Comparison of ENCODE assay signal across 19 mouse cellular contexts in the genomic region with DNA sequence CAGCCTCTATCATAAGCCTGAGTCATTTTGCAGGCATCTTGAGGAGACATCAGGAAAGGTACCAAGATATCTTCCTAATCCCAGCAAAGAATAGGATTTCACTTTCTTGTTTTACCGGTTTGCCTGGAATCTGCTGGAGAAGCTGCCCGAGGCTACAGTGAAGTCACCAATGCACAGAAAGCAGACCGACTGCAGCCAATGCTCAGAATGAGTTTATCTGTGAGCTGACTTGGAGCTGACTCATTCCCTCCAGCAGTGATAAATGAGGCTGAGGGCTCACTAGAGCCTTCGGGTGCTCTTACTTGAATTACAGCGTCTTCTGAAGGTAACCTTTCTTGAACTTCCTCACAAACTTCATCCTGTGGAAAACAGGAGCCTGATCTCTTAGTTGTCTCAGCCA. TPM values are rescaled to one million over a fixed set of nuclear protein-coding genes. Genes with fewer than 3 reads are reported as not detected.
A peak's percentile ranks its signal among the peaks of the same experiment; 100 is the strongest.
DNase-seq lines count a peak whose midpoint lies in the region; ATAC-seq and TF ChIP-seq lines count a peak whose summit lies in the region.
"Had no signal": no experiment of that assay in that cellular context is flagged by ENCODE, and none has a peak within 500 bp of the region (broad histone marks: within the 10 kb centered on the region; RNA-seq: fewer than 3 reads in every experiment).

No protein-coding gene starts in this region.

- no peak overlapping the region for H3K4me2 ChIP-seq in limb, embryonic 14.5 days (replicated peaks; ENCODE audit: low read depth, low read length, severe bottlenecking)
- no peak overlapping the region for H3K4me2 ChIP-seq in intestine, embryonic 16.5 days (ENCODE audit: low read depth, low read length)
- H3K4me2 ChIP-seq: heart, embryonic 11.5 days had no signal

- WGBS in limb, embryonic 14.5 days, result 34% methylated on average over 5 of the region's 5 CpGs
- WGBS in limb, embryonic 10.5 days, result 61% methylated on average over 5 of the region's 5 CpGs
- 19% methylated on average over 5 of the region's 5 CpGs for WGBS in intestine, embryonic 16.5 days
- 71% methylated on average over 5 of the region's 5 CpGs for WGBS in forebrain, embryonic 10.5 days

- no peak overlapping the region for H3K27ac ChIP-seq in limb, embryonic 14.5 days (replicated peaks; ENCODE audit: low read depth, low read length)
- no peak overlapping the region for H3K27ac ChIP-seq in limb, embryonic 10.5 days
- no peak overlapping the region for H3K27ac ChIP-seq in intestine, embryonic 16.5 days (ENCODE audit: low read length)
- H3K27ac ChIP-seq in forebrain, embryonic 10.5 days, result no peak overlapping the region
- H3K27ac ChIP-seq: hindbrain, postnatal 0 days; midbrain, embryonic 10.5 days had no signal

- DNase-seq in adrenal gland, adult 2 months, result peak; percentile 68
- DNase-seq in adrenal gland, postnatal 4 days (ENCODE audit: low spot score in 2 of 2), result no peak
- DNase-seq in limb, embryonic 14.5 days (ENCODE audit: low spot score), result peak; percentile 37
- DNase-seq in limb, embryonic 10.5 days (ENCODE audit: low spot score), result no peak
- DNase-seq in adrenal gland, postnatal 10 days, result peak; percentile 36
- DNase-seq in right cerebral cortex, postnatal 25 days, result no peak
- no peak for DNase-seq in forebrain, embryonic 10.5 days (ENCODE audit: extremely low spot score, low spot score)
- DNase-seq: cerebellum, adult 9-11 months; gastrocnemius, postnatal 10 days; heart, postnatal 4 days; kidney, adult 9 months; liver; liver, postnatal 0 days; thymus, postnatal 25 days had no signal

- no peak overlapping the region for H3K9ac ChIP-seq in limb, embryonic 14.5 days (ENCODE audit: low read depth, low read length, severe bottlenecking)
- no peak overlapping the region for H3K9ac ChIP-seq in intestine, embryonic 16.5 days (ENCODE audit: low read depth, low read length)
- H3K9ac ChIP-seq: liver, postnatal 0 days had no signal

- no peak for ATAC-seq in limb, embryonic 14.5 days (ENCODE audit: low FRiP score, low read depth)
- ATAC-seq in intestine, embryonic 16.5 days, result peak; percentile 46; the same call in 1 of the 2 replicates
- ATAC-seq: hindbrain, postnatal 0 days; liver, postnatal 0 days had no signal

- H3K4me3 ChIP-seq in limb, embryonic 14.5 days (replicated peaks; ENCODE audit: low read length), result no peak overlapping the region
- H3K4me3 ChIP-seq in limb, embryonic 10.5 days, result no peak overlapping the region
- no peak overlapping the region for H3K4me3 ChIP-seq in intestine, embryonic 16.5 days (ENCODE audit: low read length)
- no peak overlapping the region for H3K4me3 ChIP-seq in forebrain, embryonic 10.5 days
- H3K4me3 ChIP-seq: midbrain, embryonic 10.5 days had no signal

- no peak for TF ChIP-seq POLR2A in limb, embryonic 14.5 days (IDR thresholded peaks at IDR 0.05; ENCODE audit: borderline replicate concordance, extremely low read depth, insufficient read depth, insufficient read length)

- no peaks in the 10 kb centered on the region for H3K27me3 ChIP-seq in limb, embryonic 14.5 days (ENCODE audit: control insufficient read depth, insufficient read depth, low read length)
- no peaks in the 10 kb centered on the region for H3K27me3 ChIP-seq in limb, embryonic 10.5 days (ENCODE audit: low read depth, poor library complexity, severe bottlenecking)
- no peaks in the 10 kb centered on the region for H3K27me3 ChIP-seq in intestine, embryonic 16.5 days (replicated peaks; ENCODE audit: control insufficient read depth, insufficient read depth, low read length)
- no peaks in the 10 kb centered on the region for H3K27me3 ChIP-seq in forebrain, embryonic 10.5 days (ENCODE audit: poor library complexity, severe bottlenecking)
- H3K27me3 ChIP-seq: CH12.LX had no signal

- H3K9me3 ChIP-seq in limb, embryonic 14.5 days (ENCODE audit: control insufficient read depth, low read length), result no peaks in the 10 kb centered on the region
- no peaks in the 10 kb centered on the region for H3K9me3 ChIP-seq in limb, embryonic 10.5 days (replicated peaks)
- no peaks in the 10 kb centered on the region for H3K9me3 ChIP-seq in intestine, embryonic 16.5 days (ENCODE audit: control insufficient read depth, low read length)
- no peaks in the 10 kb centered on the region for H3K9me3 ChIP-seq in forebrain, embryonic 10.5 days
- H3K9me3 ChIP-seq: midbrain, embryonic 10.5 days had no signal

- H3K36me3 ChIP-seq in limb, embryonic 14.5 days (ENCODE audit: control insufficient read depth, insufficient read depth, low read length), result no peaks in the 10 kb centered on the region
- no peaks in the 10 kb centered on the region for H3K36me3 ChIP-seq in limb, embryonic 10.5 days
- H3K36me3 ChIP-seq in intestine, embryonic 16.5 days (ENCODE audit: control insufficient read depth, insufficient read depth, low read length), result no peaks in the 10 kb centered on the region
- H3K36me3 ChIP-seq in forebrain, embryonic 10.5 days (replicated peaks), result no peaks in the 10 kb centered on the region
- H3K36me3 ChIP-seq: midbrain, embryonic 10.5 days had no signal

- H3K4me1 ChIP-seq in limb, embryonic 14.5 days (ENCODE audit: control insufficient read depth, insufficient read depth, low read length), result 0 out of 2 replicates have a peak, but pooled peaks cover 2% of the 10 kb centered on the region
- peaks cover 10% of the 10 kb centered on the region for H3K4me1 ChIP-seq in limb, embryonic 10.5 days
- H3K4me1 ChIP-seq in intestine, embryonic 16.5 days (ENCODE audit: control insufficient read depth, insufficient read depth, low read length), result no peaks in the 10 kb centered on the region
- no peaks in the 10 kb centered on the region for H3K4me1 ChIP-seq in forebrain, embryonic 10.5 days

RNA-seq across cellular contexts. Expression of a gene that starts 20.5 kb away (rescaled TPM):
- total RNA-seq in adrenal gland, adult 2 months (2021), result 100 to 1,000 TPM; 138 to 145 TPM
- 31.6 and 32.0 TPM in 2 replicates for polyA plus RNA-seq in adrenal gland, adult 2 months (2012; rRNA removed)
- total RNA-seq in adrenal gland, postnatal 4 days (2021), result 100 to 1,000 TPM; 171 to 186 TPM
- polyA plus RNA-seq in limb, embryonic 14.5 days (2012; rRNA removed), result 176 and 185 TPM in 2 replicates
- polyA plus RNA-seq in limb, embryonic 14.5 days (2014; fragmentation: Nextera tagmentation; extraction: Ambion mirVana), result 209 and 217 TPM in 2 replicates
- polyA plus RNA-seq in limb, embryonic 10.5 days (2016; fragmentation: Nextera tagmentation; extraction: Ambion mirVana), result 340 and 341 TPM in 2 replicates
- 100 to 1,000 TPM; 128 to 130 TPM for total RNA-seq in adrenal gland, postnatal 10 days (2021)
- polyA plus RNA-seq in intestine, embryonic 16.5 days (2015; fragmentation: Nextera tagmentation; extraction: Ambion mirVana), result 169 and 190 TPM in 2 replicates
- polyA plus RNA-seq in forebrain, embryonic 10.5 days (2016; fragmentation: Nextera tagmentation; extraction: Ambion mirVana), result 383 and 394 TPM in 2 replicates

Comparison
In these comparisons a context has a peak if more than half of its experiments do, and no peak if none do; other contexts are left out.
1. DNase-seq: peak in adrenal gland, adult 2 months (single experiment), limb, embryonic 14.5 days (single experiment) and adrenal gland, postnatal 10 days (single experiment); none in adrenal gland, postnatal 4 days (0 of 2), limb, embryonic 10.5 days (single experiment), right cerebral cortex, postnatal 25 days (single experiment) and forebrain, embryonic 10.5 days (single experiment).